8 mouse cellular contexts compared by ENCODE assay signal in genomic region chr15:79741921-79742705, GRCm38 (mm10). TPM values are rescaled to one million over a fixed set of nuclear protein-coding genes. Genes with fewer than 3 reads are reported as not detected.
DNase-seq lines count a peak whose midpoint lies in the region; ATAC-seq lines count a peak whose summit lies in the region.

Sun2 (minus strand) TSS chr15:79742536.

- peaks cover 40% of the 10 kb centered on the region for H3K4me1 ChIP-seq in heart, embryonic 13.5 days
- H3K4me1 ChIP-seq in liver, embryonic 13.5 days (replicated peaks): peaks cover 40% of the 10 kb centered on the region
- peaks cover 12% of the 10 kb centered on the region for H3K4me1 ChIP-seq in stomach, embryonic 16.5 days (ENCODE audit: control insufficient read depth, insufficient read depth, low read length)

- ATAC-seq in erythroid progenitor cell, adult 5-6 weeks (replicated peaks; ENCODE audit: low FRiP score, poor library complexity, severe bottlenecking): peak; percentile 85
- peak; percentile 82 for ATAC-seq in heart, embryonic 13.5 days (ENCODE audit: extremely low read depth, insufficient number of reproducible peaks, low FRiP score, low TSS enrichment)
- ATAC-seq in liver, embryonic 13.5 days (ENCODE audit: low read depth): peak; percentile 90
- peak; percentile 91 for ATAC-seq in stomach, embryonic 16.5 days (ENCODE audit: insufficient read depth, low FRiP score)

- peak; percentile 93 for DNase-seq in CD4-positive helper T cell, adult 2 months (ENCODE audit: low read depth, low spot score)
- DNase-seq in brain, embryonic 18.5 days (ENCODE audit: low read depth, low spot score): peak; percentile 82
- peak; percentile 95 for DNase-seq in kidney, postnatal 14 days
- peak; percentile 83 for DNase-seq in liver, embryonic 13.5 days
- peak; percentile 92 for DNase-seq in neural tube, embryonic 10.5 days (ENCODE audit: extremely low spot score, low spot score)

- under 1% methylated on average over 78 of the region's 93 CpGs for WGBS in heart, embryonic 13.5 days
- under 1% methylated on average over 93 of the region's 93 CpGs for WGBS in liver, embryonic 13.5 days (ENCODE audit: insufficient replicate concordance)
- under 1% methylated on average over 92 of the region's 93 CpGs for WGBS in stomach, embryonic 16.5 days

- H3K9ac ChIP-seq in heart, embryonic 13.5 days: peak within 1 kb of the TSS; percentile 93
- peak within 1 kb of the TSS; percentile 92 for H3K9ac ChIP-seq in liver, embryonic 13.5 days
- H3K9ac ChIP-seq in stomach, embryonic 16.5 days (ENCODE audit: low read length): peak within 1 kb of the TSS; percentile 94

- peak within 1 kb of the TSS; percentile 71 for H3K4me3 ChIP-seq in heart, embryonic 13.5 days
- peak within 1 kb of the TSS; percentile 93 for H3K4me3 ChIP-seq in liver, embryonic 13.5 days (replicated peaks)
- peak within 1 kb of the TSS; percentile 95 for H3K4me3 ChIP-seq in stomach, embryonic 16.5 days (replicated peaks; ENCODE audit: low read length)

- H3K4me2 ChIP-seq in heart, embryonic 13.5 days: peak within 1 kb of the TSS; percentile 90
- peak within 1 kb of the TSS; percentile 95 for H3K4me2 ChIP-seq in liver, embryonic 13.5 days
- H3K4me2 ChIP-seq in stomach, embryonic 16.5 days (ENCODE audit: low read depth, low read length): peak within 1 kb of the TSS; percentile 87

- H3K27ac ChIP-seq in heart, embryonic 13.5 days (replicated peaks): peak within 1 kb of the TSS; percentile 84
- peak within 1 kb of the TSS; percentile 59 for H3K27ac ChIP-seq in liver, embryonic 13.5 days
- H3K27ac ChIP-seq in stomach, embryonic 16.5 days (ENCODE audit: low read length): peak within 1 kb of the TSS; percentile 50

- no peaks in the 10 kb centered on the region for H3K27me3 ChIP-seq in heart, embryonic 13.5 days (replicated peaks)
- H3K27me3 ChIP-seq in liver, embryonic 13.5 days: no peaks in the 10 kb centered on the region
- H3K27me3 ChIP-seq in stomach, embryonic 16.5 days (ENCODE audit: control insufficient read depth, insufficient read depth, low read length): no peaks in the 10 kb centered on the region

- H3K9me3 ChIP-seq in heart, embryonic 13.5 days: no peaks in the 10 kb centered on the region
- H3K9me3 ChIP-seq in liver, embryonic 13.5 days (replicated peaks): no peaks in the 10 kb centered on the region
- no peaks in the 10 kb centered on the region for H3K9me3 ChIP-seq in stomach, embryonic 16.5 days (replicated peaks; ENCODE audit: control insufficient read depth, low read length)

- H3K36me3 ChIP-seq in heart, embryonic 13.5 days: peaks cover 32% of the 10 kb centered on the region
- peaks cover 21% of the 10 kb centered on the region for H3K36me3 ChIP-seq in liver, embryonic 13.5 days
- H3K36me3 ChIP-seq in stomach, embryonic 16.5 days (ENCODE audit: control insufficient read depth, insufficient read depth, low read length): peaks cover 12% of the 10 kb centered on the region; the same call in 1 of the 2 replicates

RNA-seq across cellular contexts. Expression of gene Sun2, which starts in this region (rescaled TPM):
- 29.6 and 34.0 TPM in 2 replicates for total RNA-seq in erythroid progenitor cell, adult 5-6 weeks (2015; ENCODE audit: low replicate concordance)
- 56.9 and 67.4 TPM in 2 replicates for total RNA-seq in erythroid progenitor cell, adult 5-6 weeks (2017; ENCODE audit: low replicate concordance)
- 4.3 and 5.3 TPM in 2 replicates for polyA plus RNA-seq in heart, embryonic 13.5 days (2015; fragmentation: Nextera tagmentation; extraction: Ambion mirVana)
- 1.3 and 1.5 TPM in 2 replicates for polyA plus RNA-seq in liver, embryonic 13.5 days (2015; fragmentation: Nextera tagmentation; extraction: Ambion mirVana)
- 4.1 and 4.4 TPM in 2 replicates for polyA plus RNA-seq in stomach, embryonic 16.5 days (2015; fragmentation: Nextera tagmentation; extraction: Ambion mirVana)

Comparison
In these comparisons a context has a peak if more than half of its experiments do, and no peak if none do; other contexts are left out.
1. Peak in every context shown above with its lines: DNase-seq, ATAC-seq, H3K4me3 ChIP-seq and H3K27ac ChIP-seq.